Mouse (Mus musculus): ENCODE data around the gene Sept8. TPM values are rescaled to one million over a fixed set of nuclear protein-coding genes. Genes with fewer than 3 reads are reported as not detected.

Sept8 gene
- polyA plus RNA-seq, 3 experiments from 2014 or later: 1.1 to 1.2 (median 1.1) TPM

GRCm38 (mm10) chr11:53496946-53497345 is 22.1 kb upstream of the Sept8 start:
- no peak for ATAC-seq

GRCm38 (mm10) chr11:53500569-53500968 is 18.5 kb upstream of the Sept8 start:
- ATAC-seq: no peak

- ATAC-seq: no peak
Measured at GRCm38 (mm10) chr11:53502039-53502765, 16.9 kb upstream of the Sept8 start.

DNA sequence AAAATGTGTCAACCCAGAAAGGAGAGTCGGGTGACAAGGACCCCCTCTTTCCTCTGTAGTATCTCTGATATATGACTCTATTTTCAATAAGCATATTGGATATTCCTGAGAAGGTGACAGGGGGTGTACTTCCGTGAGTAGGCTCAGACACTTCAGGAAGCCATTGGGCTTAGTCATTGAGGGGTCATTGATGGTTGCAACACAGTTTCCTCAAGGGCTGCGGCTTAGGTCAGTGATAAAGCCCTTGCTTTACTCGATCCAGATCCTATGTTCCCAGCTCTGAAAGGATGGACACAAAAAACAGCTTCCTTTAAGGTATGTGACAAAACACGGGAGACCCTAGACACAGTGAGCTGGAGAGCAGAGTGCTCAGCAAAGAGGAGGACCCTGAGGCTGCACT is 15.3 kb upstream of the Sept8 start:
- ATAC-seq: no peak

GRCm38 (mm10) chr11:53504376-53504775 is 14.7 kb upstream of the Sept8 start:
- no peak for ATAC-seq

GRCm38 (mm10) chr11:53505026-53505663 is 13.9 kb upstream of the Sept8 start:
- no peak for ATAC-seq

DNA sequence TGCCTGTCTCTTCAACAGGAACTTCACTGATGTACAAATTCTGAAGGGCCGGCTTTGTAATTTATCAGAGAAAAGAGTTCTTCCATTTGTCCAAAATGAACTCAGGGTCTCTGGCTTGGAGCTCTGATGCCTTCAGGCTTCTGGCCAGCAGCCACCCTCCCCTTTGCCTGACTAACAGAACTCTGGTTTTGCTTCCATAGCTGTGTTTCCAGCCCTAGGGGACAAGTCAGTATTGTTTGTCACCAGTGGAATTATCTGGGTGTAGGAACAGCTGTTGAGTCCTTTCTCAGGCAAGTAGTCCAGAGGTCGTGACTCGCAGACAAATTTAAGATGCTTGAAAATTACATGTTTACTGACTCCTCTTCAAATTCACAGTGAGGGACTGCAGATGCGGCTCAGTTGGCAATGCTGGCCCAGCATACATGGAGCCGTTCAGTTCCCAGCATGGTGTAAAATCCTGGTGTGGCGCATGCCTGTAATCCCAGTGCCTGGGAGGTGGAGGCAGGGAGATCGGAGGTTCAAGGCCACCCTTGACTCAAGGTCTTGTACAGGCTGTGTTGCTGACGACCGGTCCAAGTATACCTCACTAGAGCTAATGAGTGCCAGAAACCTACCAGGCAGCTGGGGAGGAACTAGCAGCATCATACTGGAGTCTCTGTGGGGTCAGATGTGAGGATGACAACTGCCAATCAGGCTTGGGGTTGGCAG is 11.8 kb upstream of the Sept8 start:
- ATAC-seq: no peak

GRCm38 (mm10) chr11:53508152-53508551 is 10.9 kb upstream of the Sept8 start:
- ATAC-seq: no peak

DNA sequence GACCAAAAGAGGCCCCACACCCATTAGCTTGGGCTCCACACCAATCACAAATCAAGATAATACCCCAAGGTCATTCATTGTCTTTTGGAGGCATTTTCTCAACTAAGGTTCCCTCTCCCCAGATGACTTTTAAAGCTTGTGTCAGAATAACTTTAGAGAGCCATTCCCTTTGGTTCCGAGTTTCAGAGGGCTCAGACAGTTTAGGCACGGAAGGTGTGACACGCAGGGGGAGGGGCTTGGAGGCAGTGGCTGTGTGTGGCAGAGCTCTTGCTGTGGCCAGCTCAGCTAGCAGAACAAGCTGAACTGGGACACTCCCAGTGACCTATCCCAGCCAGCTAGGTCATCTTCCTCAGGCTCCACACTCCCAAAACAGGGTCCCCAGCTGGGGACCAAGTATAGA is 10.5 kb upstream of the Sept8 start:
- ATAC-seq: no peak

- no peak for ATAC-seq
Measured at GRCm38 (mm10) chr11:53510351-53510750, 8.7 kb upstream of the Sept8 start.

DNA sequence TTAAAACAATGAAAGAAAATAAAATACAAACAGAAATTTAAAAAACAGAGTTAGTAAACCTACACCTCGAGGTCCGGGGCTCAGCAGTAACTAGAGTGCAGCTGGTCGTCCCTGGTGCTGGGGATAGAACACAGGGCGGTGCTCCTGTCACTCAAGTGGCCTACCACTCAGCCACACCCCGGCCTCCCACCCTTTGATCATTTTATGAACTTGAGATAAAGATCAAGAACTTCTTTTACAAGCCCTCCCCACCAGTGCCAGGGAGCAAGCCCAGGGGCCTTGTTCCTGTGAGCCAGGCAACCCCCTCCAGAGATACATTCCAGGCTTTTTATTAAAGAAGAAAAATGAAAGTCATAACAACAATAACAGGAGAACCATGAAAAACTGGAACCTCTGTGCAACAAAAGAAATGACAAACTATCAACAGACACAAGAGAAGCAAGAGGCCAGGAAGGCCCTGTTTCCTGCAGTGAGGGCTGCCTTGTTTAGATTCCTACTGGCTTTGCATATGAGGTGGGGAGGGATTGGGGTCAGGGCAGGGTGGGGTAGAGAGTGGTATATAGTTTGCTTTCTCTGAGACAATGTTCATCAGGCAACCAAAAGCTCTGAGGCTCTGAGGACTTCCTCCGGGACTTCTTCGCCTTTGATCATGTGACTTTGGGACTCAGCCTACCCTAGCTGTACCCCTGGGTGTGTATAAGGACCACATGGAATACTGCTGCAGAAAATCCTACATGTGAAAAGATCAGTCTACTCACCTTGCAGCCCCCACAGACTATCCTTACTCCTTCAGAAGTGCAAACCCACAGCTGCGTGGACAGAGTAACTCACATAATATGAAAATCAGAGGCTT is 2.1 kb upstream of the Sept8 start:
- ATAC-seq: no peak

- no peak for ATAC-seq
Measured at GRCm38 (mm10) chr11:53518759-53519158, 298 bp upstream of the Sept8 start.

- ATAC-seq: no peak
Measured at GRCm38 (mm10) chr11:53520122-53520978, 1.3 kb downstream of the Sept8 start.

GRCm38 (mm10) chr11:53521120-53521820 is 2.2 kb downstream of the Sept8 start:
- no peak for ATAC-seq

DNA sequence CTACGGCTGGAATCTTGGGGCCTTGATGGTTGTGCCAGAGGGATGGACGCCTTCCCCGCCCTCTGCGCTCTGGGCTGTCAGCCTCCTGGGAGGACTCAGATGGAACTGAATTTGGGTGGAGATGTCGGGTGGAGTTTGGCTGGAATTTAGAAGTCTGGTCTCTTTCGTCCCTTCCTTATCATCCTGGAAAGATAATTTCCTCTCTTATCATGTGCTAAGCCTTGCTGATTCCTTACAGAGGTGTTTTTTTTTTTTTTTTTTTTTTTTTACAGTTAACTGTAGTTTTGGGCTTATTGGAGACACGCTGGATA is 2.7 kb downstream of the Sept8 start:
- ATAC-seq: no peak

DNA sequence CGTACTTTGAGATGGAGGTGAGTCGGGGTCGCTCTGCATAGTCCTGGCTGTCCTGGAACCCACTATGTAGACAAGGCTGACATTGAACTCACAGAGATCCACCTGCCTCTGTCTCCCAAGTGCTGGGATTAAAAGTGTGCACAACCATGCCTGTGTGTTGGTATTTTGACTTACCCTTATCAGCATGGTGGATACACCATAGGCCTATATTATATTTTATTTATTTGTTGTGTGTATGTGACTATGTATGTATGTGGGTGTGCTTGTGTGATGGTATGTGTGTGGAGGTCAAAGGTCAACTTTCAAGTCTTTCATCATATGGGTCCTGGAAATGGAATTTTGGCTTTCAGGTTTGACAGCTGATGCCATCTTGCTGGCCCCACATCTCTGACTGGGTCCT is 3.3 kb downstream of the Sept8 start:
- no peak for ATAC-seq

DNA sequence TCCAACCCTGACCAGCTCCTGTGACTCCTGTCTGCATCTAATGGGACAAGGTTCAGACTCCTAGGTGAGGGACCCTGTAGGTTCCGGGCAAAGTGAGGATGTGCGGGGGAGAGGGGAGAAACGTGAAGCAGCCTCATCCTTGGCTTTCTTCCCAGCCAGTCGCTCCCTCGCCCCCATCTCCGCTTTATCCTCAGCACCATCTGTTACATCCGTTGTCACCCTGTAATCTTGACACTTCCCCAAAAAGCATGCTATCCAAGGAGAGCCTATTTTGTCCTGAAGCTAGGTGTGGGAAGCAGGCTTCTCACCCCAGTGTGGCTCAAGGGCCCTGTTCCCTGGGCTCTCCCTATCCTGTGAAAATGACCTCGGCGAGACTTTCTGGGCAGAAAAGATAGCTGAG is 3.9 kb downstream of the Sept8 start:
- ATAC-seq: no peak

GRCm38 (mm10) chr11:53523545-53524405 is 4.7 kb downstream of the Sept8 start:
- ATAC-seq: no peak

DNA sequence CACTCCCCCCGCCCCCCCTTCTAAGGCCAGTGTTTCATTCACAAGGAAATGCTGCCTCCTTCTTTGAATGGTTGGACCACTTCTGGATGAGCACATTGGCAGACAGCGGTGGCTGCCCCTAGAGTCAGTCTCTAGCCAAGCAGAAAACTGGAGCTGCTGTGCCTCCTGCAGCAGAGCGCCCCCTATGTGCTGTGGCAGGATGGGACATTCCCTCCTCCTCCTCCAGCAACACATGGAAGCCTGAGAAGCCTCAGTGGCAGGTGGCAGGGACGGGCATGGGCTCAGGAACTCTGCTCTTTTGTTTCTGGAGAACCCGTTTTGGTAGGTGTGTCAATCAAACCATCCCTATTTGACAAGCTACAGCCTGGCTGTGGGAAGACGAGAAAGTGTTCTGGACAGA is 5.8 kb downstream of the Sept8 start:
- no peak for ATAC-seq

GRCm38 (mm10) chr11:53525461-53525860 is 6.4 kb downstream of the Sept8 start:
- no peak for ATAC-seq

Data from inflammation-experienced regulatory T-cells, adult 6 months (primary cell).